Mouse (Mus musculus) monocyte, adult 2 months (primary cell): ENCODE measurements around the gene Bag6.

Experiments used
- DNase-seq, 2 experiments: peaks; one replicate each; pipeline ENCODE4 v3.0.0; 2022; ENCODE audit warnings: low spot score in 2 of 2, low read depth in 1 of 2

The Bag6 gene

GRCm38 (mm10) chr17:35166352-35167035, 31.5 kb downstream of the Bag6 start:
- no peak for DNase-seq

- no peak for DNase-seq
These were observed 32.8 kb downstream of the Bag6 start for GRCm38 (mm10) chr17:35167794-35168193.

GRCm38 (mm10) chr17:35168541-35169207, 33.7 kb downstream of the Bag6 start:
- DNase-seq, result no peak

- DNase-seq, result peak in 1 of 2 experiments; percentile 35
These were observed 37.7 kb downstream of the Bag6 start for GRCm38 (mm10) chr17:35172445-35173234.

- DNase-seq, result no peak
These were observed 38.4 kb downstream of the Bag6 start for GRCm38 (mm10) chr17:35173329-35173728.

- DNase-seq, result no peak
These were observed 39.4 kb downstream of the Bag6 start for GRCm38 (mm10) chr17:35174201-35174977.

- DNase-seq, result no peak
These were observed 40.4 kb downstream of the Bag6 start for GRCm38 (mm10) chr17:35175382-35175781.

- no peak for DNase-seq
These were observed 41.0 kb downstream of the Bag6 start, which contains the start of gene Aif1 for GRCm38 (mm10) chr17:35175968-35176367. Gene Aif1, minus strand, starts transcription at chr17:35176068.

- DNase-seq, result peak in 1 of 2 experiments; percentile 69
These were observed 43.5 kb downstream of the Bag6 start for GRCm38 (mm10) chr17:35178528-35178927.

GRCm38 (mm10) chr17:35180093-35180492, 45.1 kb downstream of the Bag6 start:
- DNase-seq, result no peak

GRCm38 (mm10) chr17:35185639-35186611, 50.9 kb downstream of the Bag6 start:
- peak in 1 of 2 experiments; percentile 66 for DNase-seq

- DNase-seq, result peak in 1 of 2 experiments; percentile 41
These were observed 51.7 kb downstream of the Bag6 start for GRCm38 (mm10) chr17:35186681-35187080.

- no peak for DNase-seq
These were observed 52.4 kb downstream of the Bag6 start for GRCm38 (mm10) chr17:35187345-35187744.

GRCm38 (mm10) chr17:35187959-35188610, 53.1 kb downstream of the Bag6 start, which contains the start of gene Lst1:
Gene Lst1, minus strand, starts transcription at chr17:35188439.
- peak in 1 of 2 experiments; percentile 44 for DNase-seq

- peak in 1 of 2 experiments; percentile 37 for DNase-seq
These were observed 54.2 kb downstream of the Bag6 start for GRCm38 (mm10) chr17:35189186-35189585.

GRCm38 (mm10) chr17:35190096-35190495, 55.1 kb downstream of the Bag6 start:
- peak in 1 of 2 experiments; percentile 25 for DNase-seq

- DNase-seq, result no peak
These were observed 56.7 kb downstream of the Bag6 start for GRCm38 (mm10) chr17:35191723-35192122.

- DNase-seq, result peak in 1 of 2 experiments; percentile 28
These were observed 57.9 kb downstream of the Bag6 start for GRCm38 (mm10) chr17:35192924-35193323.
